Mouse (Mus musculus) frontal cortex, postnatal 25 days (tissue): ENCODE results near the gene Fgf22.

ENCODE experiments used
- DNase-seq, 2 experiments: peaks; one replicate each; pipeline ENCODE4 v3.0.0; 2022; ENCODE audit warnings: low spot score in 2 of 2

The Fgf22 gene

DNA sequence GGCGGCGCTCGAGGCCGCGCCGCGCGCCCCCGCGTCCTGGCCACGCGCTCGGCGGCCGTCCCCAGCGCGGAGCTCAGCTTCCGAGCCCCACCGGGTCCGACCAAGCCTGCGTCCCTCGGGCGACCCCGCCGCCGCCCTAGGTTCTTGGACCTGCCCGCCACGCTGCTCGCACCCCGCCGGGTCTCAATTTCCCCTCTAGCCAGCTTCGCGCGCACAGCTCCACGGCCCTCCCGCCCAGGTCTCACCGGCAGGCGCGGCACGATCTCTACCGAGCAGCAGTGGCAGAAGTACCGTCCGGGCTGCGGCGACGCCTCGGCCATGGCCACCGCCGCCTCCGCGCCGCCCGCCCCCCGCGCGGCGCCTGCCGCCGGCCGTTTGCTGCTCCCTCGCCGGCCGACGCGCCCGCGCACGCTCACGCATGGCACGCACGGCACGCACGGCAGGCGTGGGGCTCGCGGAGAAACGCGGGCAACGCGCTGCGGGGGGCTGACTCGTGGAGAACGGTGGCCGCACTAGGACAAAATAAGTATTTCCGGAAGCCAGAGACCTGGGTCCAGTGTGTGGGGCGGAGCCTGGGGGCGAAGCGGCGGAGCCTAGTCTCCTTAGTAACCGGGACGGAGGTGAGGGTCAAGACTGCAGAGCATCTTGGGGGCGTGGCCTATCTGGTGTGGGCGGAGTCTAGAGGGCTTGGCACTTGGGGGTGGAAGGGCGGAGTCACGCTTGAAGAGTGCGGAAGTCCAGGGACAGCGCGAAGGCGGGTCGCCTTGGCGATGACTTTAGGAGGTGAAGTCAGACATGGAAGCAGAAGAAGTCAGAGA is 11.8 kb downstream of the Fgf22 start, which contains the start of gene Rnf126:
TSS of gene Rnf126 (minus strand) at position 445 of the 818 bp plus-strand sequence.
- peak; percentile 99 for DNase-seq

GRCm38 (mm10) chr10:79767372-79768244 is 12.7 kb downstream of the Fgf22 start:
- peak; percentile 86 to 92 for DNase-seq

- DNase-seq: peak; percentile 63 to 70
Measured at GRCm38 (mm10) chr10:79768400-79768799, 13.5 kb downstream of the Fgf22 start.

- DNase-seq: no peak
Measured at GRCm38 (mm10) chr10:79769329-79769728, 14.5 kb downstream of the Fgf22 start.

GRCm38 (mm10) chr10:79772320-79772719 is 17.4 kb downstream of the Fgf22 start:
- DNase-seq: no peak

GRCm38 (mm10) chr10:79773208-79773607 is 18.3 kb downstream of the Fgf22 start:
- no peak for DNase-seq

DNA sequence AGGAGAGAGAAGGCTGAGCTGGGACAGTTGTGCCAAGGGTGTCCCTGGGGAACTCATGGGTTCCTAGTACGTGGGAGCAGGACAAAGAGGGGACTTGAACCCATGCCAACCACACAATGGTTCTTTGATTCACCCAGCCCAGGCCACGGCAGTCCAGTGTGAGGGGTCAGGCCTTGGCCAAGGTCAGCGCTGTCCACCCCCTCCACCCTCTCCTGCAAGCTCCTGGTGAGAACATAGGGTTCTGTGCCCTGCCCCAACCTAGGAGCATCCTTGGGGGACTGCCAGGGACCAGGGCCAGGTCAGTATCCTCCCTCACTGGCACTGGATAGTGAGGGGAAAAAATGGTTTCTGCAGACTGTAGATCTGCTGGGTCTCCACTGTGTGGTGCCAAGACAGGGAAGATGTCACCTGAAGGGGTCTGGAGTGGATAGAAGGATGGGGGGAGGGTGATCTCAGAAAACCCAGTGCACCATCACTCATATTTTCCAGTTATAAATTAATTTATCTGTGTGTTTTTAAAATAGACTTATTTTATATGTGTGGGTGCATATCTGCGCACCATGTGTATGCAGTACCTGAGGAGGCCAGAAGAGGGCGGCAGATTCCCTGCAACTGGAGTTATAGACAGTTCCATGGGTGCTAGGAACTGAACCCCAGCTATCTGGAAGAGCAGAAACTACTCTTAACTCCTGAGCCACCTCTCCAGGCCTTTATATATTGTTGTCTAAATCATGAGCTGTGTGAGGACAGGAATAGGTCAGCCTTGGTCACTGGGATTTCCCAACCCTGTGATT is 19.8 kb downstream of the Fgf22 start:
- DNase-seq: no peak

GRCm38 (mm10) chr10:79777103-79777531 is 22.2 kb downstream of the Fgf22 start, which contains the start of gene Fstl3:
TSS of gene Fstl3 (plus strand) at chr10:79777272.
- no peak for DNase-seq

- no peak for DNase-seq
Measured at GRCm38 (mm10) chr10:79778006-79778405, 23.1 kb downstream of the Fgf22 start.

DNA sequence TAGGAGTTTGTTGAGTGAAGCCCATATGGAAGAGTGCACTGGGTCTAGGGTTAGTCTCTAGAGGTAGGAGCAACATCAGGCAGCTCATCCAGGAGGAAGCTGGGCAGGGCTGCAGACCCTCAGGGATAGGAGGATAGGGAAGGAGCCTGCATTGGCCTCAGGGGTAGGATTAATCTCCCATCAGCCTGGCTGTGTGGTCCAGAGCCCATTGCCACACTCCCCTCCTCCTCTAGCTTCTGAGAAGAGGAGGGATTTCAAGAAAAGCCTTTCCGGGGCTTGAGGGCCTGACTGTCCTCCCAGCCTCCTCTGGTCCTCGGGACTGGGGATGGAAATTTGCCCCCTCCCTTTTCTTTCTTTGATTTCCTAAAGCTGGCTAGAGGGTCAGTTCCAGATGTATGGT is 24.3 kb downstream of the Fgf22 start:
- DNase-seq: no peak

DNA sequence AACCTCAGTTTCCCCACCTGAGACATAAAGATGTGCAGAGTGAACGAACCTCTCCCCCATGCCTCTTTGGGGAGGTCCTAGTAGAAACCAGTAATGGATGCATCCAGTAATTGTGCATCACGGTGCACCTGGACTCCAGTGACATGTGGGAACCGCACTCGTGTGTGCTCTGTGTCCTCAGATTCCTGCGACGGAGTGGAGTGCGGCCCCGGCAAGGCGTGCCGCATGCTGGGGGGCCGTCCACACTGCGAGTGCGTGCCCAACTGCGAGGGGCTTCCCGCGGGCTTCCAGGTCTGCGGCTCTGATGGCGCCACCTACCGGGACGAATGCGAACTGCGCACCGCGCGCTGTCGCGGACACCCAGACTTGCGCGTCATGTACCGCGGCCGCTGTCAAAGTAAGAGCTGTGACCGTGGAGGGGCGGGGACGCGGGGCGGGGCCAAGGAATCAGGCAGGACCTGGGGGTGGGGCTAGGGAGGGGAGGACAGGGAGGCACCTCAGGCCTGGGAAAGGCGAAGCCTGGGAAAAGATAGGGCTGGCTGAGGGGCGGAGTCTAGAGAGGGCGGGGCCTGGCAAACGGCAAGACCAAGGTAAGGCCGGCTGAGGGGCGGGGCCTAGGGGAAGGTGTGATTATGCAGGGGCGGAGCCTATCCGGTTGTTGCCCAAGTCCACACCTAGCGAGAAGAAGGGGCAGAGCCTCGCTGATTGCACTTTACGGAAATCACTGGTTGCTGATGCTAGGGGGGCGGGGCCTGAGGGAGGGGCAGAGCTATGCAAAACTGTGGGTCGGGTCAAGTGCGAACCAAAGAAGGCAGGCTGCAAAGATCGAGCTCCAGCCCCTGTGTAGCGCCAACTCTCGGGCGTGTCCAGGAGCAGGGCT is 25.1 kb downstream of the Fgf22 start:
- DNase-seq: peak; percentile 96 to 97

- no peak for DNase-seq
Measured at GRCm38 (mm10) chr10:79780664-79781015, 25.8 kb downstream of the Fgf22 start.

DNA sequence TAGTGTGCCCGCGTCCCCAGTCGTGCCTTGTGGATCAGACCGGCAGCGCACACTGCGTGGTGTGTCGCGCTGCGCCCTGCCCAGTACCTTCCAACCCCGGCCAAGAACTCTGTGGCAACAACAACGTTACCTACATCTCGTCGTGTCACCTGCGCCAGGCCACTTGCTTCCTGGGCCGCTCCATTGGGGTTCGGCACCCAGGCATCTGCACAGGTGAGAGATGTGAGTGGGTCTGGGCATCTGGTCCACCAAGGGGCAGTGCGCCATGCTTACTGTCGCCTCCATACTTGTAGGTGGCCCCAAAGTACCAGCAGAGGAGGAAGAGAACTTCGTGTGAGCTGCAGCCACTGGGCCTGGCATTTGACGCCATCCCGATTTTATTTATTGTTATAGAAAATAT is 26.3 kb downstream of the Fgf22 start:
- no peak for DNase-seq

DNA sequence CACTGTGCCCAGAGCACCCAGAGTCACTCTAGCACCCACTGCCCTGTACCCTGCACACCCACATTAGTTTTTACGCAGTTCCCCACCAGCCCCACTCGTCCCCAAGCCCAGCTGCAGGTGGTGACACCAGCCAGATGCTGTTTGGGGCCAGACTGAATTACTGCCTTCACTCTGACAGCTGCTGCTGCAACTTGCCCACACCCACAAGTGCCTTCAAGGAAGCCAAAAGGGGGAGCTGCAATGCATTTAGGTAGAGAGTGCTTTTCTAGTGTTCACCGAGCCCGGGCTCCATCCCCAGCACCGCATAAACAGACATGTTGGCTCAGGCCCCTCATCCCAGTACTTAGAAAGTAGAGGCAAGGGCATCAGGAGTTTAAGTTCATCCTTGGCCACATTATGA is 27.1 kb downstream of the Fgf22 start:
- DNase-seq: no peak

DNA sequence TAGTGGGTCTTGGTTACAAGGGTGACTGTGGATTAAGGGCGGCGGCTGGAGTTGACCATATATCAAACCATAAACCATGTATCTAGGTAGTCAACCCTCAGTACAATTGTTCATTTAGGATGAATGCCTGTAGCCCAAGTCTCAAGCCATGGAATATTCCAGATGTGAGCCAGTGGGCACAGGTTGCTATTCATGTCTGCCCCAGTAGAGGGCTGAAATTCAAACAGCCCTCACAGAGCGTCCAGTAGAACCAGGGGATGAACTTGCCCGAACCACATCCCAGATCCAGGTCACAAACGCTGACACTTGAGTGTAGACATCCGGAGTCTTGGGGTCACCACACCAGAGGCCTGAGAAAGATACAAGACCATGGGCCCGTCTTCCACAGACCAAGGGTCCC is 28.2 kb downstream of the Fgf22 start:
- no peak for DNase-seq

DNA sequence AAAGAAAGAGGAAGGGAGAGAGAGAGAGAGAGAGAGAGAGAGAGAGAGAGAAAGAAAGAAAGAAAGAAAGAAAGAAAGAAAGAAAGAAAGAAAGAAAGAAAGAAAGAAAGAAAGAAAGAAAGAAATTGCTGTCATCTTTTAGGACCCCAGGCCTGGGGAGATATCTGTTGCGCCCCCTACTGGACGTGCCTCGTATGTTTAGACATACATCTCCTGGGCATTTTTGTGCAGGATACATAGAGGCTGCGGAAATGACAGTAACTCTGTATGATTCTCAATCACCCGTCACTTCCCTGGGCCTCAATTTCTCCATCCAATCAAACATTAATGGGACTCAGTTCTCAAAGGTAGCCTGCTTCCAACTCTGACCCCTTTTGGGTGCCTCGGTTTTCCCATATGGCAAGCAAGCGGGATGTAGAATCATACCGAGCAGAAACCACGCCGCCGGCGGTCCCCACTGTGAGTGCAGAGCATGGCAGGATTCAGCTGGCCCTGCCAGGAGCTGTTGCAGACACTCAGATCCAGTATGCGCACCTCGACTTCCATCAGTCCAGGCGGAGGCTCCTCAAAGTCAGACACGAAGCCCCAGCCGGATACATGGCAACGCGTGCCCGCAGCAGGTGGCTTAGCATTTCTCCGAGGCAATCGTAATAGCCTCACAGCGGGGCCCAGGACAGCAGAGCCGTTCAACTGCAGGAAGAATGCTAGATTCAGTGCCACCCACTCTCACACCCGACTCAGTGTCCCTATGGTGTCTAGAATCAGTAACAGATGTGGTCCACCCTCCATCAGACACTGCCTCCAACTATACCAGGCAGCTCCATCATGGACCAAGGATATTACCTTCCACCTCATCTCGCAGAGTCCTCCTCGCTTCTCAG is 29.3 kb downstream of the Fgf22 start:
- DNase-seq: no peak

- peak; percentile 73 to 83 for DNase-seq
Measured at GRCm38 (mm10) chr10:79788386-79789158, 33.7 kb downstream of the Fgf22 start.

GRCm38 (mm10) chr10:79789581-79789980 is 34.7 kb downstream of the Fgf22 start:
- DNase-seq: no peak

DNA sequence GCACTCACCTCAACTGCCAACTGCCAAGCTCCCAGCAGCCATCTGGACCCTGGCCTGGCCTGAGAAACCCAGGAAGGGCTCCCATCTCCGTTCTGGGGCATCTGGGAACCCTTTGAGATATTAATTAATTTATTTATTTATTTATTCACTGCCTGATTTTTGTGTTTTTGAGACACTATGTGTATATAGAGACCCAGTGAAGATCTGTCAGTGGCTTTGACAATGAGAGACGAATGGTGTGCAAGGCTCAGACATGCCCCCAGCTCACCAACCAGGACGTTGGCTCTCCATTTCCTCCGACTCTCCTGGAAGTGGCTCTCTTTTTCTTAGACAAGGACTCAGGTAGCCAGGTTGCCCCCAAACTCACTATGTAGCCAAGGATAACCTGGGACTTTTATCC is 36.0 kb downstream of the Fgf22 start, which contains the start of gene Prss57:
TSS of gene Prss57 (minus strand) at position 101 of the 400 bp plus-strand sequence.
- no peak for DNase-seq
